Mouse (Mus musculus) C3H10T1/2 (cell line): ENCODE measurements around the gene Slco4c1. TPM values are rescaled to one million over a fixed set of nuclear protein-coding genes. Genes with fewer than 3 reads are reported as not detected.

ENCODE experiments used
- polyA plus RNA-seq, 2 experiments: library from polyadenylated mRNA; unstranded; fragments of >200 nt; fragmentation: generic; extraction: Trizol; gene quantifications; one replicate each; pipeline ENCODE4 v1.2.1; 2012; ENCODE audit warnings: missing spikeins in 2 of 2

The Slco4c1 gene
- not detected for polyA plus RNA-seq

GRCm38 (mm10) chr1:96871528-96872360 lies at the start of gene Slco4c1:
TSS of gene Slco4c1 (minus strand) at chr1:96872171.

